In the genomic region with DNA sequence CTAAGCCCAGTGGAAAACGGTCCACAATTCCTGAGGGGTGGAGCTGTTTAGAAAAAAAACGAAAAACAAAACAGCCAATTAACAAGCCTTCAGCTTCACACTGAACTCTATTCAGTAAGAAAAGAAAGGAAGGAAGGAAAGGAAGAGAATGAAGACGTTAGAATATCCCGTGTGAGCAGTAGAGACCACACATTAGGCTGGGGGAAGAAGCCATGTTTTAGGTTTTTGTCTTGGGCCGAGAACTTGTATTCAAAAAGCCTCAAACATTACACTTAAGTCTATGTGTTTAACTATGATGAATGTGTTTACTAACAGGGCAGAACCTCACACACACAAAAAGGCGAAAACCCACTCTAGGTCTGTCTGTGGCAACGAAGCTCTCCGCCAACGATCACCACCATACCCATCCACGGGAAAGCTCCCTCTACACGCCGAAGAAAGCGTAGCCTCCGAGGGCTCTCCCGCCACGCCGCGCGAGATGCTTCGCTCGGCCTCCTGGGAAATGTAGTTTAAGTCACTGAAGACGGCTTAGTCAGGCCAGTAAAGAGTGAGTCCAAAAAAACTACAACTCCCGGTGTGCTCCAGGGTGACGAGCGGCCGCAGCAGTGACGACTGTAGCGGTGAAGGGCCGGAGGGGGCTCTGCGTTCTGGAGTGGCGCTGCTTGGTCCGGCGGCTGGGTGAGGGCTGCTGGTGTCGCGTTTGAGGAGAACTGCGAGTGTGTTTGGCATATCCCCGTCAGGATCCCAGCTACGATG, we compare ENCODE assay signal across 8 mouse cellular contexts. TPM values are rescaled to one million over a fixed set of nuclear protein-coding genes. Genes with fewer than 3 reads are reported as not detected.
DNase-seq lines count a peak whose midpoint lies in the region; ATAC-seq lines count a peak whose summit lies in the region.

No protein-coding gene starts in this region.

- peaks cover 31% of the 10 kb centered on the region for H3K4me1 ChIP-seq in hindbrain, embryonic 15.5 days (replicated peaks)

- H3K9ac ChIP-seq in hindbrain, embryonic 15.5 days: peak overlapping the region; percentile 86

- WGBS in hindbrain, embryonic 15.5 days: under 1% methylated on average over 38 of the region's 38 CpGs

- peak overlapping the region; percentile 72 for H3K4me3 ChIP-seq in hindbrain, embryonic 15.5 days

- peak; percentile 100 for ATAC-seq in hindbrain, embryonic 15.5 days (ENCODE audit: low FRiP score, low read depth)

- peak overlapping the region; percentile 97 for H3K27ac ChIP-seq in hindbrain, embryonic 15.5 days (replicated peaks)

- peak; percentile 96 for DNase-seq in T-cell, adult 2 months (ENCODE audit: low spot score)
- DNase-seq in cerebellum, postnatal 36 days: peak; percentile 92 to 96
- peak; percentile 95 to 98 for DNase-seq in frontal cortex, postnatal 36 days (ENCODE audit: low spot score in 2 of 2)
- DNase-seq in left cerebral cortex, adult 11 months (ENCODE audit: low spot score): peak; percentile 95
- peak; percentile 96 for DNase-seq in lung, postnatal 4 days
- DNase-seq in retina, postnatal 7 days (ENCODE audit: low read depth, low spot score): peak; percentile 96
- DNase-seq in urinary bladder, adult 2 months (ENCODE audit: low spot score): peak; percentile 85

- H3K27me3 ChIP-seq in hindbrain, embryonic 15.5 days: no peaks in the 10 kb centered on the region

- H3K36me3 ChIP-seq in hindbrain, embryonic 15.5 days: no peaks in the 10 kb centered on the region

- no peaks in the 10 kb centered on the region for H3K9me3 ChIP-seq in hindbrain, embryonic 15.5 days

- peak overlapping the region; percentile 76 for H3K4me2 ChIP-seq in hindbrain, embryonic 15.5 days

RNA-seq across cellular contexts. Expression of gene Gm4353, which starts 8.5 kb away (rescaled TPM):
- 1.0 and 1.2 TPM in 2 replicates for polyA plus RNA-seq in hindbrain, embryonic 15.5 days (2015; fragmentation: Nextera tagmentation; extraction: Ambion mirVana)
- polyA plus RNA-seq in urinary bladder, adult 2 months (2012; rRNA removed): 1.0 and 1.3 TPM in 2 replicates

RNA-seq across cellular contexts. Expression of gene 1110004F10Rik, which starts 53.7 kb away (rescaled TPM):
- polyA plus RNA-seq in hindbrain, embryonic 15.5 days (2015; fragmentation: Nextera tagmentation; extraction: Ambion mirVana): 291 and 297 TPM in 2 replicates
- 100 and 101 TPM in 2 replicates for polyA plus RNA-seq in urinary bladder, adult 2 months (2012; rRNA removed)

RNA-seq across cellular contexts. Expression of gene Sox6, which starts 54.3 kb away (rescaled TPM):
- 31.7 and 34.4 TPM in 2 replicates for polyA plus RNA-seq in hindbrain, embryonic 15.5 days (2015; fragmentation: Nextera tagmentation; extraction: Ambion mirVana)
- 3.5 and 3.8 TPM in 2 replicates for polyA plus RNA-seq in urinary bladder, adult 2 months (2012; rRNA removed)

Comparison
In these comparisons a context has a peak if more than half of its experiments do, and no peak if none do; other contexts are left out.
1. Peak in every context shown above with its lines: DNase-seq, ATAC-seq, H3K4me3 ChIP-seq and H3K27ac ChIP-seq.